Mouse (Mus musculus): ENCODE measurements around the gene F12. TPM values are rescaled to one million over a fixed set of nuclear protein-coding genes. Genes with fewer than 3 reads are reported as not detected.

F12 gene
- polyA plus RNA-seq, 1 experiment: 1.3 TPM

GRCm38 (mm10) chr13:55403935-55404852 lies 22.4 kb downstream of the F12 start:
- no peak for TF ChIP-seq POLR2A (IDR thresholded peaks at IDR 0.05; ENCODE audit: borderline replicate concordance, control insufficient read depth, low read depth, low read length)
- TF ChIP-seq CTCF (IDR thresholded peaks at IDR 0.05; ENCODE audit: control insufficient read depth, insufficient read depth, low read length): no peak
- 40% methylated on average over 15 of the region's 15 CpGs for WGBS

GRCm38 (mm10) chr13:55403266-55403665 lies 23.3 kb downstream of the F12 start:
- Histone ChIP-seq H3K27ac (ENCODE audit: control insufficient read depth, insufficient read depth, low read depth, low read length, poor library complexity) (no peak overlapping the region), H3K4me3 (replicated peaks; ENCODE audit: control insufficient read depth, low read depth, low read length) (no peak overlapping the region), H3K4me1 (ENCODE audit: control insufficient read depth, insufficient read depth, low read length) (peaks cover 12% of the 10 kb centered on the region)
- TF ChIP-seq POLR2A (IDR thresholded peaks at IDR 0.05; ENCODE audit: borderline replicate concordance, control insufficient read depth, low read depth, low read length) (no peak), CTCF (IDR thresholded peaks at IDR 0.05; ENCODE audit: control insufficient read depth, insufficient read depth, low read length) (no peak)
- WGBS: 75% methylated on average over 7 of the region's 7 CpGs

More at GRCm38 (mm10) chr13:55403935-55404852, 22.4 kb downstream of the F12 start:
- Histone ChIP-seq H3K4me3 (replicated peaks; ENCODE audit: control insufficient read depth, low read depth, low read length) (no peak overlapping the region), H3K4me1 (ENCODE audit: control insufficient read depth, insufficient read depth, low read length) (peaks cover 12% of the 10 kb centered on the region), H3K27ac (ENCODE audit: control insufficient read depth, insufficient read depth, low read depth, low read length, poor library complexity) (no peak overlapping the region; the same call in 1 of the 2 replicates)

GRCm38 (mm10) chr13:55400039-55400346 lies 26.6 kb downstream of the F12 start:
- TF ChIP-seq CTCF (IDR thresholded peaks at IDR 0.05; ENCODE audit: control insufficient read depth, insufficient read depth, low read length): no peak
- no peak for TF ChIP-seq POLR2A (IDR thresholded peaks at IDR 0.05; ENCODE audit: borderline replicate concordance, control insufficient read depth, low read depth, low read length)
- no peak overlapping the region for H3K27ac ChIP-seq (ENCODE audit: control insufficient read depth, insufficient read depth, low read depth, low read length, poor library complexity)
- 64% methylated on average over 1 of the region's 1 CpGs for WGBS
- no peak overlapping the region for H3K4me3 ChIP-seq (replicated peaks; ENCODE audit: control insufficient read depth, low read depth, low read length)
- peaks cover 8% of the 10 kb centered on the region for H3K4me1 ChIP-seq (ENCODE audit: control insufficient read depth, insufficient read depth, low read length)

GRCm38 (mm10) chr13:55399300-55400038 lies 27.1 kb downstream of the F12 start:
- Histone ChIP-seq H3K27ac (ENCODE audit: control insufficient read depth, insufficient read depth, low read depth, low read length, poor library complexity) (no peak overlapping the region), H3K4me1 (ENCODE audit: control insufficient read depth, insufficient read depth, low read length) (peaks cover 5% of the 10 kb centered on the region), H3K4me3 (replicated peaks; ENCODE audit: control insufficient read depth, low read depth, low read length) (no peak overlapping the region)
- 27% methylated on average over 5 of the region's 5 CpGs for WGBS
- TF ChIP-seq CTCF (IDR thresholded peaks at IDR 0.05; ENCODE audit: control insufficient read depth, insufficient read depth, low read length) (no peak), POLR2A (IDR thresholded peaks at IDR 0.05; ENCODE audit: borderline replicate concordance, control insufficient read depth, low read depth, low read length) (no peak)

GRCm38 (mm10) chr13:55398088-55398487 lies 28.5 kb downstream of the F12 start, which contains the start of gene Slc34a1:
Slc34a1 (plus strand) TSS chr13:55398187.
- Histone ChIP-seq H3K4me1 (ENCODE audit: control insufficient read depth, insufficient read depth, low read length) (peaks cover 2% of the 10 kb centered on the region), H3K27ac (ENCODE audit: control insufficient read depth, insufficient read depth, low read depth, low read length, poor library complexity) (no peak within 1 kb of the TSS), H3K4me3 (replicated peaks; ENCODE audit: control insufficient read depth, low read depth, low read length) (no peak within 1 kb of the TSS)
- TF ChIP-seq POLR2A (IDR thresholded peaks at IDR 0.05; ENCODE audit: borderline replicate concordance, control insufficient read depth, low read depth, low read length) (no peak), CTCF (IDR thresholded peaks at IDR 0.05; ENCODE audit: control insufficient read depth, insufficient read depth, low read length) (no peak)
- 29% methylated on average over 1 of the region's 1 CpGs for WGBS

- no peaks in the 10 kb centered on the region for H3K4me1 ChIP-seq (ENCODE audit: control insufficient read depth, insufficient read depth, low read length)
- no peak for TF ChIP-seq POLR2A (IDR thresholded peaks at IDR 0.05; ENCODE audit: borderline replicate concordance, control insufficient read depth, low read depth, low read length)
- TF ChIP-seq CTCF (IDR thresholded peaks at IDR 0.05; ENCODE audit: control insufficient read depth, insufficient read depth, low read length): peak; percentile 58; the same call in 1 of the 2 replicates
- no peak overlapping the region for H3K27ac ChIP-seq (ENCODE audit: control insufficient read depth, insufficient read depth, low read depth, low read length, poor library complexity)
- no peak overlapping the region for H3K4me3 ChIP-seq (replicated peaks; ENCODE audit: control insufficient read depth, low read depth, low read length)
- WGBS: 73% methylated on average over 4 of the region's 4 CpGs
These were observed 33.7 kb downstream of the F12 start for GRCm38 (mm10) chr13:55392933-55393332.

GRCm38 (mm10) chr13:55391626-55392029 lies 35.0 kb downstream of the F12 start:
- Histone ChIP-seq H3K27ac (ENCODE audit: control insufficient read depth, insufficient read depth, low read depth, low read length, poor library complexity) (no peak overlapping the region), H3K4me1 (ENCODE audit: control insufficient read depth, insufficient read depth, low read length) (no peaks in the 10 kb centered on the region), H3K4me3 (replicated peaks; ENCODE audit: control insufficient read depth, low read depth, low read length) (no peak overlapping the region)
- TF ChIP-seq CTCF (IDR thresholded peaks at IDR 0.05; ENCODE audit: control insufficient read depth, insufficient read depth, low read length): no peak
- TF ChIP-seq POLR2A (IDR thresholded peaks at IDR 0.05; ENCODE audit: borderline replicate concordance, control insufficient read depth, low read depth, low read length): no peak
- WGBS: 22% methylated on average over 1 of the region's 1 CpGs

GRCm38 (mm10) chr13:55390644-55391043 lies 35.9 kb downstream of the F12 start:
- 84% methylated on average over 3 of the region's 3 CpGs for WGBS

More at GRCm38 (mm10) chr13:55390644-55391043, 35.9 kb downstream of the F12 start:
- H3K4me3 ChIP-seq (replicated peaks; ENCODE audit: control insufficient read depth, low read depth, low read length): no peak overlapping the region
- no peak overlapping the region for H3K27ac ChIP-seq (ENCODE audit: control insufficient read depth, insufficient read depth, low read depth, low read length, poor library complexity)
- TF ChIP-seq POLR2A (IDR thresholded peaks at IDR 0.05; ENCODE audit: borderline replicate concordance, control insufficient read depth, low read depth, low read length) (no peak), CTCF (IDR thresholded peaks at IDR 0.05; ENCODE audit: control insufficient read depth, insufficient read depth, low read length) (no peak)
- H3K4me1 ChIP-seq (ENCODE audit: control insufficient read depth, insufficient read depth, low read length): no peaks in the 10 kb centered on the region

Data from bone marrow, adult 2 months (tissue).